Mouse (Mus musculus) neural tube, embryonic 12.5 days (tissue): ENCODE results near the gene Arhgef40. TPM values are rescaled to one million over a fixed set of nuclear protein-coding genes. Genes with fewer than 3 reads are reported as not detected.

ENCODE experiments used
- polyA plus RNA-seq: library from polyadenylated mRNA; unstranded; fragments of >200 nt; fragmentation: Nextera tagmentation; extraction: Ambion mirVana; gene quantifications from 2 replicates; pipeline ENCODE4 v1.2.1, GENCODE M21; 2016

Arhgef40 gene
- polyA plus RNA-seq, 1 experiment from 2014 or later: 110 TPM

Other genes starting within 250 kb of the Arhgef40 start
- gene Ang4, start 211.1 kb upstream of the Arhgef40 start, polyA plus RNA-seq: not detected in 2 replicates
- not detected in 2 replicates for gene AY358078, start 184.7 kb upstream of the Arhgef40 start, polyA plus RNA-seq
- not detected in 2 replicates for gene Ear6, start 131.0 kb upstream of the Arhgef40 start, polyA plus RNA-seq
- gene Mettl17, start 99.9 kb upstream of the Arhgef40 start, polyA plus RNA-seq: 58.6 and 64.4 TPM in 2 replicates
- 1.2 and 1.4 TPM in 2 replicates for gene Slc39a2, start 91.8 kb upstream of the Arhgef40 start, polyA plus RNA-seq
- gene Ndrg2, start 70.6 kb upstream of the Arhgef40 start, polyA plus RNA-seq: 31.2 and 37.5 TPM in 2 replicates
- not detected in 2 replicates for gene Tppp2, start 66.3 kb upstream of the Arhgef40 start, polyA plus RNA-seq
- not detected in 2 replicates for gene Rnase13, start 61.9 kb upstream of the Arhgef40 start, polyA plus RNA-seq
- 1.0 and 1.3 TPM in 2 replicates for gene Tmem253, start 30.9 kb downstream of the Arhgef40 start, polyA plus RNA-seq
- gene Zfp219, start 36.0 kb downstream of the Arhgef40 start, polyA plus RNA-seq: 78.3 and 84.9 TPM in 2 replicates
- gene Olfr221, start 57.7 kb downstream of the Arhgef40 start, polyA plus RNA-seq: not detected in 2 replicates
- 764 and 797 TPM in 2 replicates for gene Hnrnpc, start 119.3 kb downstream of the Arhgef40 start, polyA plus RNA-seq
- gene Rpgrip1, start 126.0 kb downstream of the Arhgef40 start, polyA plus RNA-seq: 52.1 and 62.8 TPM in 2 replicates
- 57.8 and 64.4 TPM in 2 replicates for gene Supt16, start 212.7 kb downstream of the Arhgef40 start, polyA plus RNA-seq